Mouse (Mus musculus) CH12.LX (cell line): ENCODE measurements around the gene Tgfbr3. TPM values are rescaled to one million over a fixed set of nuclear protein-coding genes. Genes with fewer than 3 reads are reported as not detected.
A peak's percentile ranks its signal among the peaks of the same experiment; 100 is the strongest.

ENCODE experiments used
- DNase-seq: peaks from one replicate; pipeline ENCODE4 v3.0.0-alpha.2; 2013; ENCODE audit errors: extremely low read depth
- H3K27ac ChIP-seq: 2 replicates; pipeline ENCODE4 v1.5.1; 2012; ENCODE audit warnings: low read depth, mild to moderate bottlenecking, control low read depth, moderate library complexity; ENCODE audit not compliant: insufficient read depth
- H3K27me3 ChIP-seq: replicated peaks from 2 replicates; pipeline ENCODE3; 2012; ENCODE audit warnings: inconsistent platforms
- H3K36me3 ChIP-seq, 2 experiments: replicated peaks in 1 of 2; 2 replicates each; pipeline versions ENCODE3 to v1.6.1; 2012; ENCODE audit warnings: inconsistent platforms in 1 of 2, low read length in 1 of 2, mild to moderate bottlenecking in 1 of 2, mixed read lengths in 1 of 2, moderate library complexity in 1 of 2; ENCODE audit not compliant: control insufficient read depth in 1 of 2, insufficient read depth in 1 of 2
- H3K4me1 ChIP-seq, 2 experiments: 2 replicates each; pipeline ENCODE4 v1.6.1; 2012; ENCODE audit warnings: inconsistent platforms in 1 of 2, moderate library complexity in 1 of 2; ENCODE audit not compliant: insufficient read depth in 2 of 2, control insufficient read depth in 1 of 2
- H3K4me2 ChIP-seq: 2 replicates; pipeline ENCODE4 v1.6.1; 2012; ENCODE audit warnings: low read depth, mild to moderate bottlenecking, control low read depth; ENCODE audit not compliant: poor library complexity, insufficient read depth, severe bottlenecking
- H3K4me3 ChIP-seq, 3 experiments: fragments of 150-350 bp in 1 of 3; sonication (generic) in 1 of 3; replicated peaks in 1 of 3; 2 replicates each; pipeline versions ENCODE3 to v1.5.1; 2011 to 2012; ENCODE audit warnings: low read depth in 2 of 3, low read length in 2 of 3, mild to moderate bottlenecking in 2 of 3, moderate library complexity in 2 of 3, control low read depth in 1 of 3, improper control_type of control experiment in 1 of 3, inconsistent platforms in 1 of 3, mixed read lengths in 1 of 3; ENCODE audit not compliant: poor library complexity in 1 of 3
- H3K79me2 ChIP-seq: replicated peaks from 2 replicates; pipeline ENCODE4 v1.6.1; 2012; ENCODE audit warnings: mild to moderate bottlenecking, moderate library complexity; ENCODE audit not compliant: control insufficient read depth, poor library complexity, insufficient read depth, severe bottlenecking; ENCODE audit errors: extremely low read depth
- H3K9ac ChIP-seq: 2 replicates; pipeline ENCODE4 v1.6.1; 2012; ENCODE audit warnings: low read depth, mild to moderate bottlenecking, control low read depth, moderate library complexity; ENCODE audit not compliant: insufficient read depth
- H3K9me3 ChIP-seq: replicated peaks from 2 replicates; pipeline ENCODE3; 2012; ENCODE audit warnings: low read length, inconsistent platforms, mixed read lengths
- CHD1 ChIP-seq: IDR thresholded peaks from 2 replicates; pipeline ENCODE4 v1.6.1; 2012; ENCODE audit warnings: low read depth, low read length, improper control_type of control experiment, inconsistent platforms
- CHD2 ChIP-seq: IDR thresholded peaks from 2 replicates; pipeline ENCODE4 v1.6.1; 2011; ENCODE audit warnings: low read length, improper control_type of control experiment
- CTCF ChIP-seq, 2 experiments: IDR thresholded peaks in 1 of 2; conservative IDR thresholded peaks in 1 of 2; 2 replicates each; pipeline ENCODE4 v1.5.1; 2011 to 2012; ENCODE audit warnings: low read depth in 2 of 2, low read length in 2 of 2, improper control_type of control experiment in 1 of 2, inconsistent platforms in 1 of 2, mild to moderate bottlenecking in 1 of 2, moderate library complexity in 1 of 2
- E2F4 ChIP-seq: IDR thresholded peaks from 2 replicates; pipeline ENCODE4 v1.6.1; 2011; ENCODE audit warnings: low read depth, low read length, improper control_type of control experiment; ENCODE audit not compliant: insufficient replicate concordance
- EP300 ChIP-seq: IDR thresholded peaks from 2 replicates; pipeline ENCODE4 v1.6.1; 2011; ENCODE audit warnings: low read length, improper control_type of control experiment
- ETS1 ChIP-seq: conservative IDR thresholded peaks from 2 replicates; pipeline ENCODE4 v1.6.1; 2012; ENCODE audit warnings: low read depth, mild to moderate bottlenecking, inconsistent platforms, low read length, improper control_type of control experiment, moderate library complexity
- IRF4 ChIP-seq: IDR thresholded peaks from 2 replicates; pipeline ENCODE4 v1.6.1; 2014; ENCODE audit warnings: low read depth, mild to moderate bottlenecking, inconsistent platforms, low read length, improper control_type of control experiment
- JUN ChIP-seq: IDR thresholded peaks from 2 replicates; pipeline ENCODE4 v1.6.1; 2011; ENCODE audit warnings: low read depth, mild to moderate bottlenecking, low read length, improper control_type of control experiment, moderate library complexity; ENCODE audit not compliant: insufficient read depth
- JUND ChIP-seq: conservative IDR thresholded peaks from 2 replicates; pipeline ENCODE4 v1.6.1; 2011; ENCODE audit warnings: low read depth, low read length, improper control_type of control experiment
- MAFK ChIP-seq: IDR thresholded peaks from 2 replicates; pipeline ENCODE4 v1.6.1; 2011; ENCODE audit warnings: low read length, improper control_type of control experiment; ENCODE audit not compliant: insufficient replicate concordance
- MAX ChIP-seq: IDR thresholded peaks from 2 replicates; pipeline ENCODE4 v1.6.1; 2011; ENCODE audit warnings: low read length, improper control_type of control experiment
- MAZ ChIP-seq: IDR thresholded peaks from 2 replicates; pipeline ENCODE4 v1.6.1; 2012; ENCODE audit warnings: low read depth, mild to moderate bottlenecking, inconsistent platforms, low read length, improper control_type of control experiment, moderate library complexity
- MEF2A ChIP-seq: IDR thresholded peaks from 2 replicates; pipeline ENCODE4 v1.6.1; 2014; ENCODE audit warnings: low read depth, mild to moderate bottlenecking, inconsistent platforms, low read length, improper control_type of control experiment, borderline replicate concordance
- MYC ChIP-seq: IDR thresholded peaks from 2 replicates; pipeline ENCODE4 v1.6.1; 2011; ENCODE audit warnings: low read depth, mild to moderate bottlenecking, improper control_type of control experiment, low read length
- NELFE ChIP-seq: IDR thresholded peaks from 2 replicates; pipeline ENCODE4 v1.6.1; 2011; ENCODE audit warnings: low read depth, low read length, improper control_type of control experiment
- NRF1 ChIP-seq: IDR thresholded peaks from 2 replicates; pipeline ENCODE4 v1.6.1; 2014; ENCODE audit warnings: low read depth, mild to moderate bottlenecking, inconsistent platforms, low read length, improper control_type of control experiment, moderate library complexity
- PAX5 ChIP-seq: IDR thresholded peaks from 2 replicates; pipeline ENCODE4 v1.6.1; 2012; ENCODE audit warnings: low read length, inconsistent platforms, mixed read lengths
- POLR2AphosphoS2 ChIP-seq: IDR thresholded peaks from 2 replicates; pipeline ENCODE4 v1.6.1; 2011; ENCODE audit warnings: low read depth, low read length, improper control_type of control experiment
- RAD21 ChIP-seq: IDR thresholded peaks from 2 replicates; pipeline ENCODE4 v1.6.1; 2011; ENCODE audit warnings: low read depth, mild to moderate bottlenecking, low read length, improper control_type of control experiment, moderate library complexity
- RCOR1 ChIP-seq: conservative IDR thresholded peaks from 2 replicates; pipeline ENCODE4 v1.6.1; 2012; ENCODE audit warnings: low read depth, mild to moderate bottlenecking, inconsistent platforms, low read length, improper control_type of control experiment
- SMC3 ChIP-seq: IDR thresholded peaks from 2 replicates; pipeline ENCODE4 v1.6.1; 2011; ENCODE audit warnings: low read depth, low read length, improper control_type of control experiment
- USF2 ChIP-seq: conservative IDR thresholded peaks from 2 replicates; pipeline ENCODE4 v1.6.1; 2011; ENCODE audit warnings: low read depth, low read length, improper control_type of control experiment
- ZNF384 ChIP-seq: IDR thresholded peaks from 2 replicates; pipeline ENCODE4 v1.6.1; 2012; ENCODE audit warnings: low read depth, low read length, improper control_type of control experiment, inconsistent platforms
- dilution Hi-C: fragments of 300-500 bp; cut with MboI; formaldehyde crosslinking; loops from 2 replicates; pipeline ENCODE4 v1.14.3; 2020; ENCODE audit warnings: low sequenced_read_pairs; ENCODE audit not compliant: extremely low pct_unique_long_range_greater_than_20kb, extremely low pct_ligation_motif_present
- in situ Hi-C: fragments of 300-500 bp; cut with MboI; formaldehyde crosslinking; loops from 3 replicates; pipeline ENCODE4 v1.14.3; 2019; ENCODE audit warnings: low sequenced_read_pairs, low pct_ligation_motif_present, low pct_unique_long_range_greater_than_20kb, mixed read lengths
- polyA plus RNA-seq: library from polyadenylated mRNA; unstranded; fragments of >175 nt; gene quantifications from 2 replicates; pipeline ENCODE4 v1.2.1, GENCODE M21; 2012; ENCODE audit warnings: low read depth; ENCODE audit not compliant: insufficient read length
- total RNA-seq, 2 experiments: library from RNA; depleted of rRNA; stranded (reverse); fragments of 300-350 nt in 1 of 2; fragments of >200 nt in 1 of 2; gene quantifications; 2 replicates each; pipeline ENCODE4 v1.2.3; 2012 to 2014

Gene Tgfbr3
- total and polyA plus RNA-seq, 3 experiments = 0.13 to 0.46 (median 0.30) TPM

- no peaks in the 10 kb centered on the region for H3K36me3 ChIP-seq
- H3K4me2 ChIP-seq = no peak overlapping the region
- H3K27me3 ChIP-seq = no peaks in the 10 kb centered on the region
- H3K4me3 ChIP-seq = no peak overlapping the region
- H3K4me1 ChIP-seq = peaks cover 0 to 2% of the 10 kb centered on the region in 2 experiments; a peak in 2 of 4 replicates
- DNase-seq = no peak
- H3K27ac ChIP-seq = no peak overlapping the region
- no peaks in the 10 kb centered on the region for H3K79me2 ChIP-seq
- in situ Hi-C loops = no loop called here
- no peak for TF ChIP-seq RAD21
- TF ChIP-seq MAFK = no peak
- TF ChIP-seq MAX = no peak
- TF ChIP-seq PAX5 = no peak
- no peak for TF ChIP-seq MEF2A
- TF ChIP-seq NRF1 = no peak
- no peak for TF ChIP-seq MYC
- TF ChIP-seq POLR2AphosphoS2 = no peak
- no peak for TF ChIP-seq ZNF384
- no peak for TF ChIP-seq CHD1
- no peak for TF ChIP-seq ETS1
- no peak for TF ChIP-seq SMC3
- no peak for TF ChIP-seq EP300
- TF ChIP-seq MAZ = no peak
- TF ChIP-seq CTCF (conservative IDR thresholded peaks at IDR 0.05 in 1 of 2, IDR thresholded peaks at IDR 0.05 in 1 of 2; ENCODE audit: low read depth in 2 of 2, low read length in 2 of 2) = no peak
- TF ChIP-seq RCOR1 = no peak
- TF ChIP-seq USF2 = no peak
- TF ChIP-seq NELFE = no peak
- H3K9ac ChIP-seq = no peak overlapping the region
- no peaks in the 10 kb centered on the region for H3K9me3 ChIP-seq
- dilution Hi-C loops = no loop called here
Measured at GRCm38 (mm10) chr5:107261930-107262329, 27.5 kb downstream of the Tgfbr3 start.

GRCm38 (mm10) chr5:107260708-107261495 lies 28.5 kb downstream of the Tgfbr3 start:
- TF ChIP-seq CHD2 (0 out of 2 replicates have a peak, but pooled peaks have one; percentile 32), MAFK (no peak), CHD1 (no peak), JUND (0 out of 2 replicates have a peak, but pooled peaks have one; percentile 19), E2F4 (no peak), JUN (peak; percentile 35; the same call in 1 of the 2 replicates), IRF4 (peak; percentile 65; the same call in 1 of the 2 replicates)
- TF ChIP-seq, all 38 proteins: peak for 4

More at GRCm38 (mm10) chr5:107260708-107261495, 28.5 kb downstream of the Tgfbr3 start:
- no peak overlapping the region for H3K9ac ChIP-seq
- H3K27me3 ChIP-seq = no peaks in the 10 kb centered on the region
- H3K4me1 ChIP-seq = peaks cover 0 to 2% of the 10 kb centered on the region in 2 experiments; a peak in 2 of 4 replicates
- H3K36me3 ChIP-seq = no peaks in the 10 kb centered on the region
- H3K27ac ChIP-seq = no peak overlapping the region
- peak overlapping the region; percentile 17 for H3K4me2 ChIP-seq
- no peaks in the 10 kb centered on the region for H3K9me3 ChIP-seq
- in situ Hi-C loops (no loop called here), dilution Hi-C loops (no loop called here)
- H3K79me2 ChIP-seq = no peaks in the 10 kb centered on the region
- H3K4me3 ChIP-seq = no peak overlapping the region
- DNase-seq = no peak
